Mouse (Mus musculus) thymus, adult 2 months (tissue): Measurements from ENCODE around the gene Otogl. TPM values are rescaled to one million over a fixed set of nuclear protein-coding genes. Genes with fewer than 3 reads are reported as not detected.

Source experiments
- DNase-seq: peaks from one replicate; pipeline ENCODE4 v3.0.0; 2021
- H3K27ac ChIP-seq: fragments of 200-500 bp; 2 replicates; pipeline ENCODE4 v1.5.1; 2012; ENCODE audit warnings: low read length, control low read depth; ENCODE audit not compliant: control insufficient read depth, insufficient read depth
- H3K27me3 ChIP-seq: fragments of 200-500 bp; 2 replicates; pipeline ENCODE4 v1.6.1; 2012; ENCODE audit warnings: mild to moderate bottlenecking, low read length, moderate library complexity, mixed read lengths; ENCODE audit not compliant: control insufficient read depth, insufficient read depth
- H3K36me3 ChIP-seq: fragments of 200-500 bp; 2 replicates; pipeline ENCODE4 v1.6.1; 2012; ENCODE audit warnings: mild to moderate bottlenecking, low read length, moderate library complexity; ENCODE audit not compliant: control insufficient read depth, insufficient read depth
- H3K4me1 ChIP-seq: fragments of 200-500 bp; replicated peaks from 2 replicates; pipeline ENCODE4 v1.6.1; 2012; ENCODE audit warnings: low read length; ENCODE audit not compliant: control insufficient read depth, insufficient read depth
- H3K4me3 ChIP-seq: fragments of 200-500 bp; 2 replicates; pipeline ENCODE4 v1.5.1; 2012; ENCODE audit warnings: mild to moderate bottlenecking, low read length, control low read depth, moderate library complexity; ENCODE audit not compliant: control insufficient read depth, insufficient read depth
- CTCF ChIP-seq: fragments of 200-500 bp; IDR thresholded peaks from 2 replicates; pipeline ENCODE4 v1.5.1; 2012; ENCODE audit warnings: mild to moderate bottlenecking, control low read depth, low read length, moderate library complexity, borderline replicate concordance; ENCODE audit not compliant: control insufficient read depth, poor library complexity, insufficient read depth; ENCODE audit errors: extremely low read depth
- POLR2A ChIP-seq: fragments of 200-500 bp; IDR thresholded peaks from 2 replicates; pipeline ENCODE4 v1.6.1; 2012; ENCODE audit warnings: mild to moderate bottlenecking, low read length, control low read depth, moderate library complexity; ENCODE audit not compliant: control insufficient read depth, poor library complexity, insufficient read depth; ENCODE audit errors: extremely low read depth
- WGBS: fragments of 180-500 bp; shearing (Covaris S2); methylation state at CpG from one replicate; pipeline ENCODE4 v1.1.7; 2018; 5-methylcytosine and 5-hydroxymethylcytosine counted together
- polyA plus RNA-seq: library from polyadenylated mRNA; depleted of rRNA; stranded (reverse); fragments of >200 nt; gene quantifications from 2 replicates; pipeline ENCODE4 v1.2.3, GENCODE M21; 2012

The Otogl gene
- polyA plus RNA-seq, 1 experiment, result 0.04 TPM

- DNase-seq, result no peak
- Histone ChIP-seq H3K4me3 (no peak overlapping the region), H3K27ac (no peak overlapping the region), H3K4me1 (no peaks in the 10 kb centered on the region), H3K36me3 (no peaks in the 10 kb centered on the region), H3K27me3 (no peaks in the 10 kb centered on the region)
- 31% methylated on average over 6 of the region's 6 CpGs for WGBS
- TF ChIP-seq CTCF (no peak), POLR2A (no peak)
These were observed 160.0 kb downstream of the Otogl start for GRCm38 (mm10) chr10:107751944-107752343.

GRCm38 (mm10) chr10:107747566-107747965 is 164.4 kb downstream of the Otogl start:
- WGBS, result 22% methylated on average over 5 of the region's 5 CpGs
- DNase-seq, result no peak
- no peak overlapping the region for H3K4me3 ChIP-seq

GRCm38 (mm10) chr10:107746717-107747116 is 165.2 kb downstream of the Otogl start:
- H3K27ac ChIP-seq, result no peak overlapping the region
- H3K4me3 ChIP-seq, result no peak overlapping the region
- H3K4me1 ChIP-seq, result no peaks in the 10 kb centered on the region
- 39% methylated on average over 9 of the region's 9 CpGs for WGBS
- TF ChIP-seq CTCF, result no peak
- TF ChIP-seq POLR2A, result no peak
- no peak for DNase-seq
- no peaks in the 10 kb centered on the region for H3K36me3 ChIP-seq
- no peaks in the 10 kb centered on the region for H3K27me3 ChIP-seq

More at GRCm38 (mm10) chr10:107747566-107747965, 164.4 kb downstream of the Otogl start:
- Histone ChIP-seq H3K4me1 (no peaks in the 10 kb centered on the region), H3K36me3 (no peaks in the 10 kb centered on the region), H3K27ac (no peak overlapping the region), H3K27me3 (no peaks in the 10 kb centered on the region)
- TF ChIP-seq POLR2A (no peak), CTCF (no peak)

- Histone ChIP-seq H3K27me3 (no peaks in the 10 kb centered on the region), H3K4me3 (no peak overlapping the region), H3K36me3 (no peaks in the 10 kb centered on the region), H3K4me1 (no peaks in the 10 kb centered on the region), H3K27ac (no peak overlapping the region)
- WGBS, result 91% methylated on average over 5 of the region's 5 CpGs
- DNase-seq, result no peak
- no peak for TF ChIP-seq POLR2A
- TF ChIP-seq CTCF, result no peak
These were observed 172.1 kb downstream of the Otogl start for GRCm38 (mm10) chr10:107739815-107740214.

- Histone ChIP-seq H3K27me3 (no peaks in the 10 kb centered on the region), H3K36me3 (no peaks in the 10 kb centered on the region)
- WGBS, result 86% methylated on average over 6 of the region's 6 CpGs
These were observed 174.2 kb downstream of the Otogl start for GRCm38 (mm10) chr10:107737743-107738142.

GRCm38 (mm10) chr10:107735448-107735847 is 176.5 kb downstream of the Otogl start:
- TF ChIP-seq POLR2A (no peak), CTCF (no peak)
- Histone ChIP-seq H3K27me3 (no peaks in the 10 kb centered on the region), H3K4me1 (no peaks in the 10 kb centered on the region), H3K4me3 (no peak overlapping the region), H3K27ac (no peak overlapping the region), H3K36me3 (no peaks in the 10 kb centered on the region)
- no peak for DNase-seq
- 93% methylated on average over 7 of the region's 7 CpGs for WGBS

More at GRCm38 (mm10) chr10:107737743-107738142, 174.2 kb downstream of the Otogl start:
- Histone ChIP-seq H3K27ac (no peak overlapping the region), H3K4me1 (no peaks in the 10 kb centered on the region), H3K4me3 (no peak overlapping the region)
- no peak for TF ChIP-seq POLR2A
- no peak for TF ChIP-seq CTCF
- no peak for DNase-seq

- Histone ChIP-seq H3K27me3 (no peaks in the 10 kb centered on the region), H3K4me3 (no peak overlapping the region), H3K4me1 (no peaks in the 10 kb centered on the region), H3K36me3 (no peaks in the 10 kb centered on the region), H3K27ac (no peak overlapping the region)
- TF ChIP-seq CTCF (no peak), POLR2A (no peak)
- DNase-seq, result no peak
These were observed 177.6 kb downstream of the Otogl start for GRCm38 (mm10) chr10:107734327-107734726.
